Mouse (Mus musculus) lung, embryonic 15.5 days (tissue): ENCODE measurements at regions not wholly inside any gene's neighbourhood (a gene's known extent, or its start where the extent isn't known, plus 50 kb on each side); places are given as distances from the start of the nearest gene placed in this dataset.

Experiments used
- ATAC-seq: fragments of 200-750 bp; cut with Nextera tagmentation; 2 replicates; pipeline ENCODE4 v1.8.0; 2017; ENCODE audit warnings: moderate number of reproducible peaks, borderline replicate concordance; ENCODE audit not compliant: low FRiP score, low TSS enrichment; ENCODE audit errors: extremely low read depth
- H3K27ac ChIP-seq: fragments of 300-500 bp; sonication (generic); 2 replicates; pipeline ENCODE4 v1.5.1; 2015; ENCODE audit warnings: moderate library complexity, mild to moderate bottlenecking, inconsistent platforms
- H3K27me3 ChIP-seq: fragments of 300-500 bp; sonication (generic); 2 replicates; pipeline ENCODE4 v1.6.1; 2015; ENCODE audit warnings: inconsistent platforms
- H3K36me3 ChIP-seq: fragments of 300-500 bp; sonication (generic); 2 replicates; pipeline ENCODE4 v1.6.1; 2015; ENCODE audit warnings: inconsistent platforms
- H3K4me1 ChIP-seq: fragments of 300-500 bp; sonication (generic); 2 replicates; pipeline ENCODE4 v1.6.1; 2015; ENCODE audit warnings: inconsistent platforms
- H3K4me2 ChIP-seq: fragments of 300-500 bp; sonication (generic); 2 replicates; pipeline ENCODE4 v1.6.1; 2015; ENCODE audit warnings: inconsistent platforms, mild to moderate bottlenecking, moderate library complexity
- H3K4me3 ChIP-seq: fragments of 300-500 bp; sonication (generic); 2 replicates; pipeline ENCODE4 v1.5.1; 2015; ENCODE audit warnings: mild to moderate bottlenecking, inconsistent platforms
- H3K9ac ChIP-seq: fragments of 300-500 bp; sonication (generic); 2 replicates; pipeline ENCODE4 v1.6.1; 2015; ENCODE audit warnings: inconsistent platforms
- H3K9me3 ChIP-seq: fragments of 300-500 bp; sonication (generic); 2 replicates; pipeline ENCODE4 v1.6.1; 2016; ENCODE audit warnings: inconsistent platforms
- WGBS: fragments of 180-500 bp; shearing (Covaris S2); methylation state at CpG from one replicate; pipeline ENCODE4 v1.1.7; 2015; 5-methylcytosine and 5-hydroxymethylcytosine counted together

- H3K27ac ChIP-seq: peak overlapping the region; percentile 32; the same call in 1 of the 2 replicates
- no peaks in the 10 kb centered on the region for H3K27me3 ChIP-seq
Measured at GRCm38 (mm10) chr2:75765403-75765802, 61.0 kb upstream of the Nfe2l2 start.

DNA sequence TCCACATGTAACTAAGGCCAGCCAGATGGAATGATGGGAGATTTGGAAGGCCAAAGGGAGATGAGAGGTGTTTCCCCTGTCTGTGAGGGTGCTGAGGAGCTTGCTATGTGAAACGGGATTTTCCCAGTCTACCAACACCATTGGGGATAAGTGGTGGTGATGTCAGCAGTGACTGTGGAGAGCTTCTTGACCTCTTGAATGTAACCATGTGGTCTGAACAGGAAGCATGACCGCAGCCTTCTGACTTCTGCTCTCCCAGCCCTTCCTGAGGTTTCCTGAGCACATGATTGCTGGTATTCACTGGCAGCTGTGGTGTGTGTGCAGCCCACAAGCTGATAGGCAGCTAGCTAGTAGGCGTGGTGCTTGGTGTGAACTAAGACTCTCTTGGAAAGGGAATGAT is 58.8 kb upstream of the Nfe2l2 start:
- Histone ChIP-seq H3K27ac (no peak overlapping the region), H3K36me3 (no peaks in the 10 kb centered on the region), H3K4me1 (peaks cover 21% of the 10 kb centered on the region), H3K4me2 (no peak overlapping the region), H3K9ac (no peak overlapping the region), H3K27me3 (no peaks in the 10 kb centered on the region), H3K9me3 (no peaks in the 10 kb centered on the region), H3K4me3 (no peak overlapping the region)
- 40% methylated on average over 3 of the region's 3 CpGs for WGBS
- peak; percentile 50; the same call in 1 of the 2 replicates for ATAC-seq

More at GRCm38 (mm10) chr2:75765403-75765802, 61.0 kb upstream of the Nfe2l2 start:
- Histone ChIP-seq H3K9me3 (no peaks in the 10 kb centered on the region), H3K36me3 (no peaks in the 10 kb centered on the region), H3K4me3 (no peak overlapping the region), H3K4me2 (no peak overlapping the region), H3K4me1 (peaks cover 31% of the 10 kb centered on the region), H3K9ac (no peak overlapping the region)
- ATAC-seq: peak; percentile 48; the same call in 1 of the 2 replicates
- 51% methylated on average over 4 of the region's 4 CpGs for WGBS

DNA sequence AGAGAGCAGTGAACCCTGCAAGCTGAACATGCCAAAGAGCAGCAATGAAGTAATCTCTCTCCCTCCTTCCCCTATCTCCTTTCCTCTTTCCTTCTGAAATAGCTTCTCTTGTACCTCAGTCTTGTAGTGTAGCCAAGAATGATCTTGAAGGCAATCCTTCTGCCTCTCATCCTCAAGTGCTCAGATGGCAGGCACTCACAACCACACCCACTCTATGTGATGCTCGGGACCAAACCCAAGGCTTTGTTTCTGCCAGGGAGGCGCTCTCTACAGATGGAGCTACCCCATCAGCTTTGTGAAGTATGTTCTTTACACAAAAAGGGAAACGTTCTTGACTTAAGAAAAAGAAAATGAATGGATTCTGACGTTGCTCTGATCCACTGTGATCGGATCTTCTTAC is 57.6 kb upstream of the Nfe2l2 start:
- Histone ChIP-seq H3K27me3 (no peaks in the 10 kb centered on the region), H3K4me3 (no peak overlapping the region), H3K27ac (no peak overlapping the region), H3K4me1 (peaks cover 16% of the 10 kb centered on the region), H3K36me3 (no peaks in the 10 kb centered on the region), H3K4me2 (no peak overlapping the region), H3K9ac (no peak overlapping the region), H3K9me3 (no peaks in the 10 kb centered on the region)
- no peak for ATAC-seq
- WGBS: 68% methylated on average over 5 of the region's 5 CpGs

DNA sequence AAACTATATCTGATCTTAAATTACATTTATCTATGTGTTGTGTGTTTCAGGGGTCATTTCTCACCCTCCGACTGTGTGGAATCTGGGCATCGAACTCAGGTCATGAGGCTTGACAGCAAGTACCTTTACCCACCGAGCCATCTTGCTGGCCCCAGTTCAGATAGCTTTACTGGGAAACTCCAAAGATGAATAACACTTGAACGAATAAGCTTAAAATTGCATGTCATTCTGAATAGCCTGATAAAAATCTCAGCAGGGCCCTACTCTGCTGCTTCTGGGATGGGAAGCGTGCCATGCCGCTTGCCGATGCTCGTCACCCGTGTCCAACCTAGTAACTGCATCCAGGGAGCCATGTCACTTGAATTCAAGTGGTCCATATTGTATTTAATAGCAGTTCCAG is 57.2 kb upstream of the Nfe2l2 start:
- Histone ChIP-seq H3K27me3 (no peaks in the 10 kb centered on the region), H3K9ac (no peak overlapping the region), H3K36me3 (no peaks in the 10 kb centered on the region), H3K4me2 (no peak overlapping the region), H3K4me1 (peaks cover 20% of the 10 kb centered on the region), H3K27ac (no peak overlapping the region), H3K9me3 (no peaks in the 10 kb centered on the region), H3K4me3 (no peak overlapping the region)
- 81% methylated on average over 9 of the region's 9 CpGs for WGBS
- no peak for ATAC-seq

DNA sequence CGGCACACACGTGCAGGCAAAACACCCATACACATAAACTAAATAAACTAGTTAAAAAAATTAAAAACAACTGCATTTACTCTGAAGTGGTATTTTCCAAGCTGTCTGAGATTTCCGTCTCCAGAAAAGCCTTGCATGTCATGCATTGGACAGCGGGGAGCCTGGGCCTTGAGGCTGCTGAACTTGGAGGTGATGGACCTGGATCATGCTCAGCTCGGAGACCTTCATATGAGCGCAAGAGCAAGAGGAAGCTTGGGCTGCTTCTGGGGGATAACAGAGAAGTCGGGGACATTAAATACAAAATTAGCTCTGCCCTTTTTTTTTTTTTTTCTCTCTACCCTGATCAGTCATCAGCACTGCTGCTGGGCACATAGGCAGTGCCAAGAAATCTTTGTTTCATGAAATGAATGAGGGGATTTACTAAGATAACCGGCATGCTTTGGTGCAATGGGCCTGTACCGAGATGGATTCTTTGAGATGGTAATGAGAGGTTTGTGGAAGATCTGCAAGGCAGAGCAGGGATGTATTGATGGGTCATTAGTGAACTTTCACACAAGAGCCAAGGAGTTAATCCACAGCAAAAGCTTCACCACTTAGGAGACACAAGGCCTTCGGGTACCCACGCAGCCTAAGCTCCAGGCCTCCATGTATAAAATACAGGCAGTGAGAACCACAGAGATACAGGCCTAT is 54.9 kb upstream of the Nfe2l2 start:
- Histone ChIP-seq H3K9ac (no peak overlapping the region), H3K9me3 (no peaks in the 10 kb centered on the region), H3K36me3 (no peaks in the 10 kb centered on the region), H3K27ac (no peak overlapping the region), H3K4me1 (peaks cover 20% of the 10 kb centered on the region), H3K4me2 (no peak overlapping the region), H3K4me3 (no peak overlapping the region), H3K27me3 (no peaks in the 10 kb centered on the region)
- no peak for ATAC-seq
- 78% methylated on average over 11 of the region's 11 CpGs for WGBS

GRCm38 (mm10) chr2:75758277-75758676 is 53.8 kb upstream of the Nfe2l2 start:
- no peak for ATAC-seq
- Histone ChIP-seq H3K9me3 (no peaks in the 10 kb centered on the region), H3K4me1 (peaks cover 12% of the 10 kb centered on the region), H3K36me3 (no peaks in the 10 kb centered on the region), H3K27me3 (no peaks in the 10 kb centered on the region), H3K4me3 (no peak overlapping the region), H3K9ac (no peak overlapping the region), H3K27ac (no peak overlapping the region), H3K4me2 (no peak overlapping the region)
- 79% methylated on average over 6 of the region's 6 CpGs for WGBS

- Histone ChIP-seq H3K36me3 (no peaks in the 10 kb centered on the region), H3K9me3 (no peaks in the 10 kb centered on the region), H3K4me3 (no peak overlapping the region), H3K4me1 (peaks cover 15% of the 10 kb centered on the region), H3K4me2 (no peak overlapping the region), H3K27ac (0 out of 2 replicates have a peak overlapping the region, but pooled peaks have one; percentile 2), H3K27me3 (no peaks in the 10 kb centered on the region), H3K9ac (no peak overlapping the region)
- WGBS: 59% methylated on average over 16 of the region's 16 CpGs
- ATAC-seq: no peak
Measured at GRCm38 (mm10) chr2:75756704-75757638, 52.5 kb upstream of the Nfe2l2 start.

DNA sequence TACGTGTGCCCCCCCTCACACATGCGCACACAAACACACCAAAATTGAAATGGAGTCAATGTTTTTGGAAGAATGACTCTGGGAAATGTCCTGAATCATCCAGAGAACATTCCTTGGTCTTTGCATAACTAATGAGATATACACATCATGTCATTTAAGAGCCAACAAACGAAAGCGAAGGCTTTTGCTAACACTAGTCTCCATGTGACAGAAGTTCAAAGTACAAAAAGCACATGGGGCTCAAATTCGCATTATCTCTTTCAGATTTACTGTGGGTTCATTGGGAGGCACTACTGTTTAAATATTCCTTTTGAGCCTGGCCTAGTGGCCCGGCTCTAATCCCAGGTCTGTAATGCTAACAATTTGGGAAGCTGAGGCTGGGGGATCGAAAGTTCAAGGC is 50.2 kb upstream of the Nfe2l2 start:
- H3K27ac ChIP-seq: no peak overlapping the region
- H3K4me2 ChIP-seq: no peak overlapping the region
- no peak for ATAC-seq
- 83% methylated on average over 7 of the region's 7 CpGs for WGBS
- no peaks in the 10 kb centered on the region for H3K27me3 ChIP-seq
- no peak overlapping the region for H3K4me3 ChIP-seq
- no peaks in the 10 kb centered on the region for H3K9me3 ChIP-seq
- no peaks in the 10 kb centered on the region for H3K36me3 ChIP-seq
- H3K9ac ChIP-seq: no peak overlapping the region
- H3K4me1 ChIP-seq: peaks cover 26% of the 10 kb centered on the region
